Mouse (Mus musculus): ENCODE results near the gene 4930583I09Rik. TPM values are rescaled to one million over a fixed set of nuclear protein-coding genes. Genes with fewer than 3 reads are reported as not detected.

4930583I09Rik gene
- not detected for polyA plus RNA-seq (2015; fragmentation: Illumina TruSeq; extraction: RNeasy Lipid Tissue Mini Kit (QIAGEN cat#74804); ENCODE audit: insufficient read depth, low read depth, low replicate concordance)

DNA sequence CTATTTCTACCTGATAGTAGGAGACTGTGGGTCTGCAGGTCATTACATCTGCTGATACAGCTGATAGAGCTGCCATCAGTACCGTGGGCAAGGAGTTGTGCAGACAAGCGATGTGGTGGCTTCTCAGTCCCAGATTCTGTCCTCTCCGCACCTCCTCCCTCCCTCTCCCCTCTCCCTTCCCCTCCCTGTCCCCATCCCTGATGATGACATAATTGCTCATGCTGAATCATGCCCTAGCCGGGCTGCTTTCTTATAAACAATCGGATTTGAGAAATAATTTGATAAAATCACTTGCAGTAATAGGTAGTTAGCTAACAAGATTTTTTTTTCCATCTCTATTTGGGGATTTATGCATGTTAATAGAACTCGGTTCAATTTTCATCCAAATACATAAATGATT is at the start of gene 4930583I09Rik:
Gene 4930583I09Rik, minus strand, starts transcription at position 144 of the 400 bp plus-strand sequence.

Other genes starting within 250 kb of the 4930583I09Rik start
- gene Man2a1, start 235.3 kb downstream of the 4930583I09Rik start, polyA plus RNA-seq (2015; fragmentation: Illumina TruSeq; extraction: RNeasy Lipid Tissue Mini Kit (QIAGEN cat#74804); ENCODE audit: insufficient read depth, low read depth, low replicate concordance): 14.0 TPM

Data from pancreas, adult 10 weeks (tissue).